In genomic region chr7:31110861-31111385, GRCm38 (mm10) we compare ENCODE assay signal across 1 mouse cellular context.
A peak's percentile ranks its signal among the peaks of the same experiment; 100 is the strongest.
TF ChIP-seq lines count a peak whose summit lies in the region.

No protein-coding gene starts in this region.

TF ChIP-seq in MEL, 35 proteins besides CTCF, POLR2A, EP300 and RAD21:
- TF ChIP-seq MYC (IDR thresholded peaks at IDR 0.05; ENCODE audit: low read depth, low read length) (no peak), CHD1 (IDR thresholded peaks at IDR 0.05; ENCODE audit: low read depth, low read length) (no peak), USF2 (IDR thresholded peaks at IDR 0.05; ENCODE audit: borderline replicate concordance in 1 of 2, insufficient read depth in 1 of 2, low read depth in 1 of 2, low read length in 2 of 2) (no peak), NELFE (IDR thresholded peaks at IDR 0.05; ENCODE audit: low read depth, low read length) (no peak), SMC3 (IDR thresholded peaks at IDR 0.05; ENCODE audit: low read depth, low read length) (no peak), TAL1 (IDR thresholded peaks at IDR 0.05; ENCODE audit: low read length) (peak; percentile 15; the same call in 1 of the 2 replicates), UBTF (IDR thresholded peaks at IDR 0.05; ENCODE audit: borderline replicate concordance, insufficient read depth, low read depth, low read length) (no peak), TBP (IDR thresholded peaks at IDR 0.05; ENCODE audit: low read depth, low read length) (no peak), ZKSCAN1 (IDR thresholded peaks at IDR 0.05; ENCODE audit: low read depth, low read length) (no peak), POLR2AphosphoS2 (IDR thresholded peaks at IDR 0.05; ENCODE audit: low read length) (no peak), USF1 (IDR thresholded peaks at IDR 0.05; ENCODE audit: low read depth, low read length) (no peak), ETS1 (IDR thresholded peaks at IDR 0.05; ENCODE audit: low read depth, low read length) (peak; percentile 54), MAFK (IDR thresholded peaks at IDR 0.05; ENCODE audit: borderline replicate concordance, low read depth, low read length) (no peak), NRF1 (IDR thresholded peaks at IDR 0.05; ENCODE audit: insufficient read depth, low read depth, low read length, poor library complexity, severe bottlenecking) (no peak), BHLHE40 (IDR thresholded peaks at IDR 0.05; ENCODE audit: borderline replicate concordance, low read depth, low read length) (no peak), MEF2A (IDR thresholded peaks at IDR 0.05; ENCODE audit: extremely low read depth, insufficient replicate concordance, low read depth, low read length, poor library complexity, severe bottlenecking) (no peak), MYB (IDR thresholded peaks at IDR 0.05; ENCODE audit: low read depth, low read length) (0 out of 2 replicates have a peak, but pooled peaks have one; percentile 19), POLR2AphosphoS5 (IDR thresholded peaks at IDR 0.05; ENCODE audit: borderline replicate concordance, low read depth, low read length) (no peak), TCF12 (IDR thresholded peaks at IDR 0.05; ENCODE audit: low read depth, low read length) (peak; percentile 71), ELF1 (IDR thresholded peaks at IDR 0.05; ENCODE audit: low read depth, low read length) (0 out of 2 replicates have a peak, but pooled peaks have one; percentile 17), HCFC1 (IDR thresholded peaks at IDR 0.05; ENCODE audit: low read depth, low read length) (no peak), RCOR1 (IDR thresholded peaks at IDR 0.05; ENCODE audit: low read depth, low read length) (peak; percentile 48; the same call in 1 of the 2 replicates), JUND (IDR thresholded peaks at IDR 0.05; ENCODE audit: low read depth, low read length) (no peak), ZNF384 (IDR thresholded peaks at IDR 0.05; ENCODE audit: low read depth, low read length) (no peak), E2F4 (IDR thresholded peaks at IDR 0.05; ENCODE audit: borderline replicate concordance, low read depth, low read length) (no peak), MAX (IDR thresholded peaks at IDR 0.05; ENCODE audit: low read length) (no peak), MAZ (IDR thresholded peaks at IDR 0.05; ENCODE audit: low read depth, low read length) (0 out of 2 replicates have a peak, but pooled peaks have one; percentile 24), MXI1 (IDR thresholded peaks at IDR 0.05; ENCODE audit: low read depth, low read length) (no peak), GABPA (IDR thresholded peaks at IDR 0.05; ENCODE audit: low read depth, low read length) (no peak), ZC3H11A (IDR thresholded peaks at IDR 0.05; ENCODE audit: low read depth, low read length) (no peak), ZMIZ1 (IDR thresholded peaks at IDR 0.05; ENCODE audit: low read depth, low read length) (no peak), SIN3A (IDR thresholded peaks at IDR 0.05; ENCODE audit: low read length) (0 out of 2 replicates have a peak, but pooled peaks have one; percentile 31), CHD2 (IDR thresholded peaks at IDR 0.05; ENCODE audit: low read length) (no peak), KAT2A (conservative IDR thresholded peaks at IDR 0.05; ENCODE audit: low read depth, low read length) (no peak), GATA1 (IDR thresholded peaks at IDR 0.05; ENCODE audit: low read depth, low read length) (peak; percentile 81)
